Mouse (Mus musculus) embryonic facial prominence, embryonic 11.5 days (tissue): Measurements from ENCODE around the gene Hist3h2ba. TPM values are rescaled to one million over a fixed set of nuclear protein-coding genes. Genes with fewer than 3 reads are reported as not detected.

Source experiments
- ATAC-seq: fragments of 200-750 bp; cut with Nextera tagmentation; replicated peaks from 2 replicates; pipeline ENCODE4 v1.8.0; 2017; ENCODE audit warnings: low read depth; ENCODE audit not compliant: insufficient number of reproducible peaks, low FRiP score, low TSS enrichment
- DNase-seq: peaks from one replicate; pipeline ENCODE4 v3.0.0-alpha.2; 2015; ENCODE audit warnings: low spot score
- H3K27ac ChIP-seq: fragments of 300-500 bp; sonication (generic); replicated peaks from 2 replicates; pipeline ENCODE4 v1.5.1; 2014; ENCODE audit warnings: mild to moderate bottlenecking, low read depth, low read length, control low read depth
- H3K27me3 ChIP-seq: fragments of 300-500 bp; sonication (generic); 2 replicates; pipeline ENCODE4 v1.6.1; 2014; ENCODE audit warnings: mild to moderate bottlenecking, low read length, moderate library complexity, mixed read lengths; ENCODE audit not compliant: control insufficient read depth, insufficient read depth
- H3K36me3 ChIP-seq: fragments of 300-500 bp; sonication (generic); replicated peaks from 2 replicates; pipeline ENCODE4 v1.6.1; 2014; ENCODE audit warnings: low read depth, mild to moderate bottlenecking, low read length, moderate library complexity, mixed read lengths; ENCODE audit not compliant: control insufficient read depth, insufficient read depth
- H3K4me1 ChIP-seq: fragments of 300-500 bp; sonication (generic); 2 replicates; pipeline ENCODE4 v1.6.1; 2014; ENCODE audit warnings: low read length, mixed read lengths; ENCODE audit not compliant: control insufficient read depth, insufficient read depth
- H3K4me2 ChIP-seq: fragments of 300-500 bp; sonication (generic); 2 replicates; pipeline ENCODE4 v1.6.1; 2014; ENCODE audit warnings: low read depth, mild to moderate bottlenecking, control low read depth, low read length, moderate library complexity
- H3K4me3 ChIP-seq: fragments of 300-500 bp; sonication (generic); 2 replicates; pipeline ENCODE4 v1.5.1; 2014; ENCODE audit warnings: low read depth, low read length, control low read depth
- H3K9ac ChIP-seq: fragments of 300-500 bp; sonication (generic); replicated peaks from 2 replicates; pipeline ENCODE4 v1.6.1; 2014; ENCODE audit warnings: mild to moderate bottlenecking, control low read depth, low read length
- H3K9me3 ChIP-seq: fragments of 300-500 bp; sonication (generic); replicated peaks from 2 replicates; pipeline ENCODE4 v1.6.1; 2016; ENCODE audit warnings: mild to moderate bottlenecking, low read length, inconsistent platforms, mixed read lengths; ENCODE audit not compliant: control insufficient read depth
- WGBS: fragments of 180-500 bp; shearing (Covaris S2); extraction: QIAGEN DNeasy Blood & Tissue Kit; methylation state at CpG from one replicate; pipeline ENCODE4 v1.1.7; 2014; 5-methylcytosine and 5-hydroxymethylcytosine counted together
- polyA plus RNA-seq: library from polyadenylated mRNA; unstranded; fragments of >200 nt; fragmentation: Nextera tagmentation; extraction: Ambion mirVana; gene quantifications from 2 replicates; pipeline ENCODE4 v1.2.1, GENCODE M21; 2014

Gene Hist3h2ba
- 45.1 and 52.2 TPM in 2 replicates for polyA plus RNA-seq

GRCm38 (mm10) chr11:58948542-58949479, at the start of gene Hist3h2ba:
Gene Hist3h2ba, plus strand, starts transcription at chr11:58948920.
- peaks cover 5% of the 10 kb centered on the region; the same call in 1 of the 2 replicates for H3K27me3 ChIP-seq
- H3K27ac ChIP-seq = peak within 1 kb of the TSS; percentile 91
- peak within 1 kb of the TSS; percentile 75 for H3K9ac ChIP-seq
- no peaks in the 10 kb centered on the region for H3K9me3 ChIP-seq
- no peaks in the 10 kb centered on the region for H3K4me1 ChIP-seq
- H3K4me3 ChIP-seq = peak within 1 kb of the TSS; percentile 41
- WGBS = under 1% methylated on average over 46 of the region's 48 CpGs
- H3K36me3 ChIP-seq = no peaks in the 10 kb centered on the region
- ATAC-seq (peak; percentile 86), DNase-seq (peak; percentile 88)
- peak within 1 kb of the TSS; percentile 66 for H3K4me2 ChIP-seq

GRCm38 (mm10) chr11:58901080-58901479, 47.6 kb upstream of the Hist3h2ba start:
- H3K27me3 ChIP-seq = no peaks in the 10 kb centered on the region
- H3K4me3 ChIP-seq = no peak overlapping the region
- no peak overlapping the region for H3K27ac ChIP-seq
- no peaks in the 10 kb centered on the region for H3K36me3 ChIP-seq
- DNase-seq = no peak
- no peak for ATAC-seq
- no peak overlapping the region for H3K4me2 ChIP-seq
- no peaks in the 10 kb centered on the region for H3K9me3 ChIP-seq
- no peak overlapping the region for H3K9ac ChIP-seq
- H3K4me1 ChIP-seq = no peaks in the 10 kb centered on the region

- H3K9me3 ChIP-seq = no peaks in the 10 kb centered on the region
- peak within 1 kb of the TSS; percentile 60 for H3K27ac ChIP-seq
- peak within 1 kb of the TSS; percentile 81 for H3K9ac ChIP-seq
- H3K4me2 ChIP-seq = peak within 1 kb of the TSS; percentile 78
- no peaks in the 10 kb centered on the region for H3K4me1 ChIP-seq
- no peaks in the 10 kb centered on the region for H3K27me3 ChIP-seq
- DNase-seq = peak; percentile 96
- H3K4me3 ChIP-seq = peak within 1 kb of the TSS; percentile 75
- peak; percentile 94 for ATAC-seq
- no peaks in the 10 kb centered on the region for H3K36me3 ChIP-seq
- WGBS = under 1% methylated on average over 40 of the region's 40 CpGs
Measured at GRCm38 (mm10) chr11:58903511-58904409, 45.0 kb upstream of the Hist3h2ba start, which contains the start of gene Zfp39. Gene Zfp39, minus strand, starts transcription at chr11:58904225.

GRCm38 (mm10) chr11:58904410-58904718, 44.4 kb upstream of the Hist3h2ba start:
- H3K4me1 ChIP-seq = no peaks in the 10 kb centered on the region
- ATAC-seq (0 out of 2 replicates have a peak, but pooled peaks have one; percentile 8), DNase-seq (no peak)
- H3K9ac ChIP-seq = no peak overlapping the region
- H3K9me3 ChIP-seq = no peaks in the 10 kb centered on the region
- no peaks in the 10 kb centered on the region for H3K36me3 ChIP-seq
- H3K27ac ChIP-seq = no peak overlapping the region
- WGBS = 4% methylated on average over 8 of the region's 8 CpGs
- H3K27me3 ChIP-seq = no peaks in the 10 kb centered on the region
- H3K4me3 ChIP-seq = peak overlapping the region; percentile 75
- H3K4me2 ChIP-seq = peak overlapping the region; percentile 29

GRCm38 (mm10) chr11:58904838-58905237, 43.9 kb upstream of the Hist3h2ba start:
- DNase-seq (peak; percentile 45), ATAC-seq (no peak)
- Histone ChIP-seq H3K4me3 (no peak overlapping the region), H3K9me3 (no peaks in the 10 kb centered on the region), H3K27ac (no peak overlapping the region), H3K27me3 (no peaks in the 10 kb centered on the region), H3K4me1 (no peaks in the 10 kb centered on the region), H3K9ac (no peak overlapping the region), H3K36me3 (no peaks in the 10 kb centered on the region), H3K4me2 (no peak overlapping the region)
- 39% methylated on average over 6 of the region's 6 CpGs for WGBS

GRCm38 (mm10) chr11:58913776-58914175, 34.9 kb upstream of the Hist3h2ba start:
- Histone ChIP-seq H3K27me3 (no peaks in the 10 kb centered on the region), H3K27ac (no peak overlapping the region)
- DNase-seq = no peak

GRCm38 (mm10) chr11:58914461-58915028, 34.2 kb upstream of the Hist3h2ba start:
- H3K9me3 ChIP-seq = no peaks in the 10 kb centered on the region
- no peaks in the 10 kb centered on the region for H3K36me3 ChIP-seq
- H3K4me1 ChIP-seq = no peaks in the 10 kb centered on the region
- 19% methylated on average over 17 of the region's 17 CpGs for WGBS
- no peak overlapping the region for H3K27ac ChIP-seq
- H3K9ac ChIP-seq = peak overlapping the region; percentile 53
- DNase-seq = peak; percentile 68
- ATAC-seq = no peak
- H3K4me3 ChIP-seq = peak overlapping the region; percentile 19
- no peaks in the 10 kb centered on the region for H3K27me3 ChIP-seq
- H3K4me2 ChIP-seq = peak overlapping the region; percentile 42

More at GRCm38 (mm10) chr11:58913776-58914175, 34.9 kb upstream of the Hist3h2ba start:
- Histone ChIP-seq H3K36me3 (no peaks in the 10 kb centered on the region), H3K4me2 (no peak overlapping the region), H3K9me3 (no peaks in the 10 kb centered on the region), H3K4me1 (no peaks in the 10 kb centered on the region), H3K9ac (no peak overlapping the region), H3K4me3 (no peak overlapping the region)
- 100% methylated on average over 1 of the region's 1 CpGs for WGBS
- no peak for ATAC-seq
